Mouse (Mus musculus): ENCODE measurements at regions not wholly inside any gene's neighbourhood (a gene's known extent, or its start where the extent isn't known, plus 50 kb on each side); places are given as distances from the start of the nearest gene placed in this dataset.

GRCm38 (mm10) chr9:30235791-30236190, 191.1 kb upstream of the Snx19 start:
- Histone ChIP-seq H3K27me3 (no peaks in the 10 kb centered on the region), H3K4me3 (no peak overlapping the region), H3K9ac (no peak overlapping the region), H3K27ac (no peak overlapping the region), H3K9me3 (no peaks in the 10 kb centered on the region), H3K36me3 (no peaks in the 10 kb centered on the region), H3K4me1 (no peaks in the 10 kb centered on the region), H3K4me2 (replicated peaks) (no peak overlapping the region)
- 60% methylated on average over 3 of the region's 3 CpGs for WGBS
- ATAC-seq (ENCODE audit: insufficient number of reproducible peaks, insufficient read depth, low FRiP score, low TSS enrichment) = no peak

DNA sequence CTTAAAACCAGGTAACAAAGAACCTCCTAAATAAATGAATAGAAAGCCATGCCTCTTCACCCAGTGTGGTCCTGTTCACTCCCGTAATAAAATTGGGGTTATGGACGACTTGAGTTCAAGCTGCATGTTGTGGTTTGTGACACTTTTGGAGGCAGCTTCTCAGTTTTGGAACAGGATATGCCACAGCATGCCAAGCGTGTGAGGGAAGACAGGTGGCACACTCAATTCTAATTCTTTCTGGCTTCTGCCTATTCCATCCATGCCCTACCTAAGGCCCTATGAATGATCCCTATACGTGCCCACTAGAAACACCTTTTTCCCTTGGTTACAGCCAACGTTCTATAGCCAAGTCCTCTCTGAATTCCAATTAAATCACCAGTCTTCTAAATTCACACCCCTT, 184.8 kb upstream of the Snx19 start:
- H3K27me3 ChIP-seq = no peaks in the 10 kb centered on the region
- H3K36me3 ChIP-seq = no peaks in the 10 kb centered on the region
- no peak overlapping the region for H3K4me3 ChIP-seq
- no peak overlapping the region for H3K4me2 ChIP-seq (replicated peaks)
- WGBS = 89% methylated on average over 5 of the region's 5 CpGs
- H3K9me3 ChIP-seq = no peaks in the 10 kb centered on the region
- no peaks in the 10 kb centered on the region for H3K4me1 ChIP-seq
- no peak overlapping the region for H3K9ac ChIP-seq
- H3K27ac ChIP-seq = no peak overlapping the region
- ATAC-seq (ENCODE audit: insufficient number of reproducible peaks, insufficient read depth, low FRiP score, low TSS enrichment) = no peak

DNA sequence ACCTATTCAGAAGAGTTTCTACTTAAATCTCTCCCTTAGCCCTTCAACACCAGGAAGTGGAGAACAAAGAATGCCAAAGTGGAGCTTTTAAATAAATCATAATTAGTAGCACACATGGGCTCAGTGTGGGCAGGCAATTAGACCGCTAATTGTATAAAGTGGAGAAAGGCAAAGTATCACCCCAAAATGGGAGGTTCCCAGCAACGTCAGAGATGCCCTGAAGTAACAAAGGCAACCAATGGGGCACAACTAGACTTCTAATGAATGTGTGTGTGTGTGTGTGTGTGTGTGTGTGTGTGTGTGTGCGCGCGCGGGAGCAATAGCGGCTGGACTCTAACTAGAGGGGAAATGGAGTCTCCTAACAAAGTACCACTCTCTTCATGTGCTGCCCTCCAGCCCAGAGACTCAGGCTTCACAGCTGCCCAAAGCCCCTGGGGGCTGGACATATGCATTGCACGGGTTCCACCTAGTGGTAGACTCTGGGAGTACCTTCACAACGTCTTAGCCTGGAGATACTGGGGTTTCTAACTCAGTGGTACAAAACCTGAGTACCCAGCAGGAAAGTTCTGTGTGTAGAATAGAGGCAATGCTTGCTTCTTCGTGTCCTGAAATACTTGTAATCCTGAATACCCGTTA, 162.3 kb upstream of the Snx19 start:
- whole genome bisulfite sequencing = 21% methylated on average over 11 of the region's 11 CpGs
- no peaks in the 10 kb centered on the region for H3K9me3 ChIP-seq

GRCm38 (mm10) chr9:30271081-30271480, 155.8 kb upstream of the Snx19 start:
- Histone ChIP-seq H3K4me3 (no peak overlapping the region), H3K4me2 (replicated peaks) (no peak overlapping the region), H3K9me3 (no peaks in the 10 kb centered on the region), H3K27ac (no peak overlapping the region), H3K9ac (no peak overlapping the region), H3K4me1 (no peaks in the 10 kb centered on the region), H3K27me3 (no peaks in the 10 kb centered on the region), H3K36me3 (no peaks in the 10 kb centered on the region)
- ATAC-seq (ENCODE audit: insufficient number of reproducible peaks, insufficient read depth, low FRiP score, low TSS enrichment) = no peak
- WGBS = 72% methylated on average over 5 of the region's 5 CpGs

More for the DNA sequence above, 162.3 kb upstream of the Snx19 start:
- H3K27me3 ChIP-seq = no peaks in the 10 kb centered on the region
- H3K9ac ChIP-seq = no peak overlapping the region
- ATAC-seq (ENCODE audit: insufficient number of reproducible peaks, insufficient read depth, low FRiP score, low TSS enrichment) = peak; percentile 82
- no peak overlapping the region for H3K27ac ChIP-seq
- H3K4me2 ChIP-seq (replicated peaks) = no peak overlapping the region
- no peak overlapping the region for H3K4me3 ChIP-seq
- H3K4me1 ChIP-seq = no peaks in the 10 kb centered on the region
- H3K36me3 ChIP-seq = no peaks in the 10 kb centered on the region

DNA sequence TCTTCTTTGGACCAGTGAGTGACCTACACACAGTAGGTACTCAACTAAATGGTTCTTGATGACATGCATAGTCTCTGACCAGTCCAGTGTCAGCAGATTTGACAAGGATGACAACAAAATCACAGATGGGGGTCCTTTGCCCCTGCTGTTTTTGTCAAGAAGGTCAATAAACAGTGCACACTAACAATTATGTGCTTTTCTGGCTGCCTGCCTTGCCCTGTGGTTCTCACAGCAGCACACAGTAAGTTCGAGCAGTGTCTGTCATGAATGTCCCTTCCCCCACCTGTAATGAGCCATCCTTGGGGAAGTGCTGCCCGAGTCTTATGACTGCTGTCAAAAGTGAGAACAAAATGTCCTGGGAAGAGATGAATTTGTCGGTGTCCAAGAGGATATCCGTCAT, 153.1 kb upstream of the Snx19 start:
- 57% methylated on average over 4 of the region's 4 CpGs for WGBS
- Histone ChIP-seq H3K9me3 (no peaks in the 10 kb centered on the region), H3K4me1 (no peaks in the 10 kb centered on the region), H3K9ac (no peak overlapping the region), H3K4me3 (no peak overlapping the region), H3K27me3 (no peaks in the 10 kb centered on the region), H3K4me2 (replicated peaks) (no peak overlapping the region), H3K36me3 (no peaks in the 10 kb centered on the region), H3K27ac (no peak overlapping the region)
- no peak for ATAC-seq (ENCODE audit: insufficient number of reproducible peaks, insufficient read depth, low FRiP score, low TSS enrichment)

DNA sequence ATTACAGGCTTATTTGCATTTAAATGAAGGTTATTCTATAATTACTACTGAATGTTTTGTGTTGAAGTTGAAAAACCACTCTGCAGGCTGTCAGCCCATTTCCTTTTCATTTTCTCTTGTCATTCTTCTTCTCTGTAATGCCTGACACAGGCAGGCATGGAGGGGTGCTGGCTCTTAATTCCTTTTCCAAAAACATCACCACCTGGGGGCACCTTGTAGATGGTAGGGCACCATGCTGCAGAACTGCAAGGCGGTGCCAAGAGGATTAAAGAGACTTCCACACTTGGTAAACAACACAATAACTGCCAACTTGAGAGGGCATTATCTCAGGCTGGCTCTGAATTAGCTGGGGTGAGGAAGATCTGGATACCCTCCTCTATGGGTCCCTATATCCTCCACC, 148.7 kb upstream of the Snx19 start:
- Histone ChIP-seq H3K27me3 (no peaks in the 10 kb centered on the region), H3K4me3 (no peak overlapping the region), H3K9me3 (no peaks in the 10 kb centered on the region), H3K27ac (no peak overlapping the region), H3K36me3 (no peaks in the 10 kb centered on the region), H3K4me1 (no peaks in the 10 kb centered on the region), H3K9ac (no peak overlapping the region), H3K4me2 (replicated peaks) (no peak overlapping the region)
- 55% methylated on average over 1 of the region's 1 CpGs for WGBS
- ATAC-seq (ENCODE audit: insufficient number of reproducible peaks, insufficient read depth, low FRiP score, low TSS enrichment) = no peak

GRCm38 (mm10) chr9:30283080-30283770, 143.7 kb upstream of the Snx19 start:
- Histone ChIP-seq H3K36me3 (no peaks in the 10 kb centered on the region), H3K9ac (no peak overlapping the region), H3K4me1 (0 out of 2 replicates have a peak, but pooled peaks cover 3% of the 10 kb centered on the region), H3K27me3 (0 out of 2 replicates have a peak, but pooled peaks cover 3% of the 10 kb centered on the region), H3K9me3 (no peaks in the 10 kb centered on the region), H3K27ac (no peak overlapping the region), H3K4me2 (replicated peaks) (no peak overlapping the region), H3K4me3 (no peak overlapping the region)
- WGBS = 94% methylated on average over 12 of the region's 12 CpGs
- no peak for ATAC-seq (ENCODE audit: insufficient number of reproducible peaks, insufficient read depth, low FRiP score, low TSS enrichment)

DNA sequence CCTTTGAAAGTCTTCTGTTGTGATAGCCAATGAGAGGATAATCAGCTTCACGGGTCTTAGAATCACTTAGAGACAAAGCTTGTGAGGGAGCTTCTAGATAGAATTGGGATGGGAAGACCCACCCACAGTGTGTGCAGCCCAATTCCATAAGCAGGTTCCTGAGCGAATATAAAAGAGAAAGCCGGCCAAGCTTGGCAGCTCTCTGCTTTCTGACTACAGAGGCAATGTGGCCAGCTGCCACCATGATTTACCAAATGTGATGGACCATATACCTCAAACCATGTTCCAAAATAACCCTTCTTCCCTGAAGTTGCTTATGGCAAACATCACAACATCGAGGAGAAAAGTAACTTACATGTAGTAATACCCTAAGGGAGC, 143.1 kb upstream of the Snx19 start:
- WGBS = 87% methylated on average over 4 of the region's 4 CpGs
- H3K4me1 ChIP-seq = 0 out of 2 replicates have a peak, but pooled peaks cover 3% of the 10 kb centered on the region
- no peak overlapping the region for H3K4me2 ChIP-seq (replicated peaks)
- 0 out of 2 replicates have a peak, but pooled peaks cover 3% of the 10 kb centered on the region for H3K27me3 ChIP-seq
- H3K4me3 ChIP-seq = no peak overlapping the region
- H3K9me3 ChIP-seq = no peaks in the 10 kb centered on the region
- no peak for ATAC-seq (ENCODE audit: insufficient number of reproducible peaks, insufficient read depth, low FRiP score, low TSS enrichment)
- no peak overlapping the region for H3K27ac ChIP-seq
- no peak overlapping the region for H3K9ac ChIP-seq
- no peaks in the 10 kb centered on the region for H3K36me3 ChIP-seq

DNA sequence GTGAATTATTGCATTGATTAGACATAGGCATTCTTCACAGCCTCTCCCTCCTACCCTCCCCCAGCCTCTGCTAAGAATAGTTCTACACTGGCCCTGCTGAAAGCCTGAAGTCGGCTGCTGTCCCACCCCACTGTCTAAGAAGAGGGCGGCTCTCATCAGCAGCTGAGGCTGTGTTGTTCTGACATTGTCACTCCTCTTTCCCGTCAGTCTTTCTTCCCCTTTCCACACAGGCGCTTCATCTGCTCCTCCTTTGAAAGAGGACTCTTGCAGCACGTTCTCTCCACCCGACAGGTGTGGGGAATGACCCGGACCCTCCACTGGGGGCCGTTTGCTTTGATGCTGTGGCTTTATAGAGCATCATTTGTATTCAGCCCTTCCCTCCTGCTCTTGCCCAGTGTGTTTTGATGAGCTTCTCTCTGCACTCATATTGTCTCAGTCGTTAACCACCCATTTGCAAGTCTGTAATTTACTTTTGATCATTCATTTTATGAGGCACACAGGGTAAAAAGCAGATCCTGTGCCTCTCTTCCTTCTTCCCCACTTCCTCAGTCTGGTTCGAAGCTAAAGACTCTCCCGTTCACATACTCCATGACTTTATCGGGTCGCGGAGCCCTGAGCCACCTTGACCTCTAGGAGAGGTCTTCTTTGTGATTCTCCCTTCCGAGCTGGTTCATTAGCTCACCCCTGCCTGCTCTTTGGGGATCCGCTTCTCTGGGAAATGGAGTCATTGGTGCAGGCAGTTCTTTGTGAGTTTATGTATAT, 142.2 kb upstream of the Snx19 start:
- H3K27ac ChIP-seq = no peak overlapping the region
- H3K4me1 ChIP-seq = 0 out of 2 replicates have a peak, but pooled peaks cover 3% of the 10 kb centered on the region
- H3K36me3 ChIP-seq = no peaks in the 10 kb centered on the region
- 0 out of 2 replicates have a peak, but pooled peaks cover 3% of the 10 kb centered on the region for H3K27me3 ChIP-seq
- H3K4me3 ChIP-seq = no peak overlapping the region
- no peak overlapping the region for H3K9ac ChIP-seq
- 37% methylated on average over 16 of the region's 16 CpGs for WGBS
- no peak overlapping the region; the same call in 1 of the 2 replicates for H3K4me2 ChIP-seq (replicated peaks)
- H3K9me3 ChIP-seq = no peaks in the 10 kb centered on the region
- ATAC-seq (ENCODE audit: insufficient number of reproducible peaks, insufficient read depth, low FRiP score, low TSS enrichment) = no peak

- WGBS = 63% methylated on average over 2 of the region's 2 CpGs
- H3K27me3 ChIP-seq = 0 out of 2 replicates have a peak, but pooled peaks cover 3% of the 10 kb centered on the region
- no peaks in the 10 kb centered on the region for H3K9me3 ChIP-seq
- no peak overlapping the region for H3K9ac ChIP-seq
- H3K4me2 ChIP-seq (replicated peaks) = no peak overlapping the region
- no peaks in the 10 kb centered on the region for H3K36me3 ChIP-seq
- ATAC-seq (ENCODE audit: insufficient number of reproducible peaks, insufficient read depth, low FRiP score, low TSS enrichment) = no peak
- no peak overlapping the region for H3K27ac ChIP-seq
- H3K4me1 ChIP-seq = 0 out of 2 replicates have a peak, but pooled peaks cover 3% of the 10 kb centered on the region
- no peak overlapping the region for H3K4me3 ChIP-seq
These were observed 141.6 kb upstream of the Snx19 start for GRCm38 (mm10) chr9:30285324-30285599.

- Histone ChIP-seq H3K9me3 (no peaks in the 10 kb centered on the region), H3K27me3 (no peaks in the 10 kb centered on the region), H3K36me3 (no peaks in the 10 kb centered on the region), H3K27ac (no peak overlapping the region), H3K9ac (no peak overlapping the region), H3K4me1 (no peaks in the 10 kb centered on the region), H3K4me2 (replicated peaks) (no peak overlapping the region), H3K4me3 (no peak overlapping the region)
- 11% methylated on average over 4 of the region's 4 CpGs for WGBS
- no peak for ATAC-seq (ENCODE audit: insufficient number of reproducible peaks, insufficient read depth, low FRiP score, low TSS enrichment)
These were observed 127.1 kb upstream of the Snx19 start for GRCm38 (mm10) chr9:30299844-30300243.

DNA sequence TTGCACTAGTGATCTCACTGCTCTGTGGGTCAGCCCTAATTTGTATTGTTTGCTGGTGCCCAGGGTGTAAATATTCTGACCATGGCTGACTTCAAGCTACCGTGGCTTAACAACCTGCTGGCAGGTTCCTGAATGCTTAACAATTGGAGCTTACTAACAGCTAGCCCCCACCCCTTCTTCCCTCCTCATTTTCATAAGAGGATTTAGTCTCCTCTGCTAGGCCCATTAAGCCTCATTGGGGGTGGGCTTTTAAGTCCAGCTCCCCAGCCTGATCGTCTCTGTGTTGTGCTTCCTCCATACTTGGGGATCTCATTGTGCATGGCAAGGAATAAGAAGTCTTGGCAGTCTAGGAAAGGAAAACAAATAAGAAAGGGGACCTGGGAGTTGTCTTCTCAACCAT, 118.6 kb upstream of the Snx19 start:
- H3K9me3 ChIP-seq = no peaks in the 10 kb centered on the region
- no peak overlapping the region for H3K4me3 ChIP-seq
- ATAC-seq (ENCODE audit: insufficient number of reproducible peaks, insufficient read depth, low FRiP score, low TSS enrichment) = no peak
- H3K4me2 ChIP-seq (replicated peaks) = no peak overlapping the region
- no peaks in the 10 kb centered on the region for H3K4me1 ChIP-seq
- whole genome bisulfite sequencing = 10% methylated on average over 2 of the region's 2 CpGs
- no peaks in the 10 kb centered on the region for H3K27me3 ChIP-seq
- no peak overlapping the region for H3K9ac ChIP-seq
- H3K27ac ChIP-seq = no peak overlapping the region
- no peaks in the 10 kb centered on the region for H3K36me3 ChIP-seq

Data from embryonic facial prominence, embryonic 12.5 days (tissue).